Mouse (Mus musculus) embryo, embryonic 10.5 days (tissue): ENCODE measurements around the gene Sec16b.

Experiments
- DNase-seq: peaks from one replicate; pipeline ENCODE4 v3.0.0-alpha.2; 2015; ENCODE audit warnings: low spot score

Gene Sec16b

DNA sequence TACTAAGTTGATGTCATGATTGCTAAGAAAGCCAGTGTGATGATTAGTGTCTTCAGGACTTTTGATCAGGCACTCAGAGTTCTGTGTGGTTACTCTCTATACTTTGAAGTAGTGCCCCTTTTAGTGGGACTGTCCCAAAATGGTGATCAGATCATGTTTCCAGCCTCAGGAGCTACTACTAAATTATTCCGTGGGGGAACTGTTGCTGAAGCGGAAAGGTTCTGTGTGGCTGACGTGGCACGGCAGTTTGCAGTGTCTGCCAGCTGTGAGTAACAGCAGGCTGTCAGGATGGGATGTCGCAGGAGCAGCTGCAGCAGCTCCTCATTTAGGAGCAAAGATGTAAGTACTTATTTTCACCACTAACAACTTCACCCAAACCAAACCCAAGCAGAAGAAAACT lies at the start of gene Sec16b:
Gene Sec16b (plus strand): TSS at position 207 of the 400 bp plus-strand sequence.
- peak; percentile 67 for DNase-seq

DNA sequence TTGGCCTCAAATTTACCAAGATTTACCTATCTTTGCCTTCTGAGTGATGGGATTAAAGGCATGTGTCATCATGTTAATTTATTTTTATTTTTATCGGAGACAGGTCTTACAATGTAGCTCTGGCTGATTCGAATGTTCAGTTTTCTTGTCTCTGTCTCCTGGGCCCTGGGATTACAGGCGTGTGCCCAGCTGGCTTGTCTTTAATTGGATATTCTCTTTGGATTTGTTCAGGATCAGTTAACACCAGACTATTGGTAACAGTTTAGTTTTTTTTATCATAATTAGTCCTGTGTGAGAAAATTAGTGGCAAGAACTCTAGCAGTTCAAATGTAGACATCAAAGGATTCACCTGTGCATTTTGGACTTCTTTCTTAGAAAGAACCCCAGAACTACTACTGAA lies 48.7 kb upstream of the Sec16b start:
- no peak for DNase-seq

- DNase-seq: peak; percentile 93
Observed at GRCm38 (mm10) chr1:157458421-157459208, 47.9 kb upstream of the Sec16b start, which contains the start of gene Cryzl2. Gene Cryzl2, plus strand, starts transcription at chr1:157458577.

DNA sequence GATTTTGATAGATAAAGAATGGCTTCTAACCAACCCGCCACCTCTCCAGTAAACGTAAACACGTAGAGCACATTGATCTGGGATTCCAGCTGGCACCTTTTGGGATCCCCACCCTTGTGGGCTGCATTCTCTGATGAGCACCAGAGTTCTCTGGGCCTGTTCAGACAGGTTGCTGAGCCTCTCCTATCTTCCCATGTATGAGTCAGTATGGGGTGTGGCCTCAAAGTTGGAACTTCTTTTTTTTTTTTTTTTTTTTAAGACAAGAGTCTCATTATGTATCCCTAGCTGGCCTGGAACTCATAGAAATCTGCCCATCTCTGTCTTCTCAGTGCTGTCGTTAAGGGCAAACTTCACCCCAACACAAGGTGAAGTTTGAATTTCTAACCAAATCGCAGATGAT lies 46.6 kb upstream of the Sec16b start:
- no peak for DNase-seq

- DNase-seq: no peak
Observed at GRCm38 (mm10) chr1:157461276-157461675, 45.3 kb upstream of the Sec16b start.

GRCm38 (mm10) chr1:157462336-157462735 lies 44.2 kb upstream of the Sec16b start:
- no peak for DNase-seq

DNA sequence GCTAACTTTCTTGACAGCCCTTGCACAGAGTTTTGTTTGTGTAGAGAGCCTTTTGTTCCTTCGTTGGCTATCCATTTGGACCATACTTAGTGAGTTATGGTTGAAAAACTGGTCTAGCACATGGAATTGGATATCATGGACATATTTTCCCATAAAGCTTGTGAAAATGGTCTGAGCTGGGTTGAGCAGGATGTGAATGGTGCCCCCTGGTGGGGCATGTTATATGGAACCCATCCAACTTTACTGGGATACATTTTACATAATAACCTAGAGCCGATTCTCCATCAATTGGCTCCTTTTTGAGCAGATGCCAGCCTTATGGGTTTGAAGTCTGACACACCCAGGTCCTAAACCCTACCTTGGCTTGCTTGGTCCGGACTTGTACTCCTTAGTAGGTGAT lies 41.3 kb upstream of the Sec16b start:
- peak; percentile 57 for DNase-seq

DNA sequence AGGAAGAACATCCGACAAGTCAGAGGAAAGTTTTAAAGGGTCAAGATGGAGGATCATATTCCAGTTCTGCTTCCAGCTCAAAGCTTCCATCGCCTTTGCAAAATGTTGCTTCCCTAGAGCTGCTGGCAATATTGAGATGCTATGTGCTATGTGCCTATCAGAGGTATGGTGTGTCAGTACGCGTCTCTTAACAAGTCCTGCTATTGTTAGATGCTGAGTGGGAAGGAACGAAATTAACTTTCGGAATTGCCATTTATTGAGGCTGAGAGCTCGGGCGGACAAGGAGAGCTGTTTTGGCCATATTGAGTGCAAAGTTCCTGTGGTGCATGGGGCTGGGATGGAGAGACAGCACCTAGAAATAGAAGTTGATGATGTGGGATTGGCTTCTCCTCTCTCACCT lies 38.7 kb upstream of the Sec16b start:
- no peak for DNase-seq

GRCm38 (mm10) chr1:157470761-157471386 lies 35.7 kb upstream of the Sec16b start:
- no peak for DNase-seq

GRCm38 (mm10) chr1:157472716-157473115 lies 33.8 kb upstream of the Sec16b start:
- no peak for DNase-seq

DNA sequence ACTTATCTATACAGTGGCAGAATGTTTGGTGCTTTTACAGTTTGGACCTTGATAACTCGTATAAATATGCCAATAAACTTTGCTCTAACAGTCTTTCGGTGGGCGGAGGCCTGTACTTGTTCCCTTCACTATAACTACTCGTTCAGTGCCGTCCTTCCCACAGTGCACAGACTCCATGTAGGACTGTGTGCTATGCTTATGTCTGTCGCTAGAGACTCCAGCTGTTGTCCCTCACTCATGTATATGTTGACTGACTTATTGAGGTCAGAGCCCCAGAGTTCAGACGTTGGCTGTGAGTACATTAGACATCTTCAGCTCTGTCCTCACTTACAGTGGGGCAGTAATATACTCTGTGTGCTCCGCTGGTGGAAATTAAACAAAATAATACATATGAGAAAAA lies 31.7 kb upstream of the Sec16b start:
- DNase-seq: no peak

- no peak for DNase-seq
Observed at GRCm38 (mm10) chr1:157476231-157476630, 30.3 kb upstream of the Sec16b start.

GRCm38 (mm10) chr1:157480090-157480489 lies 26.4 kb upstream of the Sec16b start:
- no peak for DNase-seq

GRCm38 (mm10) chr1:157480901-157481300 lies 25.6 kb upstream of the Sec16b start:
- DNase-seq: no peak

- DNase-seq: no peak
Observed at GRCm38 (mm10) chr1:157481666-157482065, 24.9 kb upstream of the Sec16b start.

DNA sequence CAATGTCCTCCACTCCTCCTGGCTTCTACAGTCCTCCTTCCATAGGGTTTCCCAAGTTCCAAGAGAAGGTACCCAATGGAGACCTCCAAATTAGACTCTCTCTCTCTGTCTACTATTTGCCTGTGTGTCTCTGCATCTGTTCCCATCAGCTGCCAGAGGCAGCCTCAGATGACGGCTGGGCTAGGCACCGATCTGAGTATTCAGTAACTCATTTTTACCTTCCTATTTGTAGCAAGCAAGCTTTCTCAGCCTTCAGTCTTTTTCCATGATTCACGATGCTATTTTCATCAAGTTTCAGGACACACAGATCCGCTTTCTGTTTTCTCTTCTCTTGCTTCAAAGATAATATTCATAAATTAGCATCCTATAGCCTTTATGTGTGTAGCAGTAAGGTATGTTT lies 22.4 kb upstream of the Sec16b start:
- no peak for DNase-seq

DNA sequence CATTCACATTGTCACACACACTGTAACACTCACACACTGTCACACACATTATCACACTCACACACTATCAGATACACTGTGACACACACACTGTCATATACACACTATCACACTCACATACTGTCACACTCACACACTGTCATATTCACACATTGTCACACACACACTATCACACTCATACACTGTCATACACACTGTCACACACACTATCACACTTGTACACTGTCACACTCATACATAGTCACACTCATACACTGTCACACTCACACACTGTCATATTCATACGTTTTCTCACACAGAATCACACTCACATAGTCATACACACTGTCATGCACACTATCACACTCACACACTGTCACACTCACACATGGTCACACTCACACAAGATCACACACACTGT lies 5.9 kb upstream of the Sec16b start:
- no peak for DNase-seq

DNA sequence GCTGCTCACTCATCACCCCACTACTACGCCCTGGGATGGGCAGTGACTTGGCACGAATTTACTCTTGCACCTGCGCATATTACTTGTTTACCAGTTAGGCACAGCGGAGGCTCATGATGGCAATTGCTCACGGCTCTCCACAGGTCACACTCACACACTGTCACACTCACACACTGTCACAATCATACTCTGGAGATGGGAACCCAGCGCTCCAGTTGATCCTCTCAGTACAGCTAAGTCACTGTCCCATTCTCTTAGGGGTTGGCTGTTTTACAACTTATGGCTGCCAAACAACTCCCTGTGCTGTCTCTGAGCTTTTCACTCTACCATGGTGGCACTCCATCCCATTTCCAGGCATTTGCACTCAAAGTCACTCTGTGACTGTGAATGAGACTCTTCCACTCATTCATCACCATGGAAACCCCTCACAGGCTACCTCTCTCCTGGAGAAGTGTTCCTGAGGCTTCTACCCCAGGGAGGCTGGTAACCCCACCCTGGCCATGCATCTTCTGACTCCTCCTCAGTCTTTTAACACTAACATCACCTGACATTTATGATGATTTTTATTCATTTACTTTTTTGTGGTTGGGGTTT lies 5.1 kb upstream of the Sec16b start:
- no peak for DNase-seq

GRCm38 (mm10) chr1:157503071-157503470 lies 3.5 kb upstream of the Sec16b start:
- DNase-seq: no peak

- peak; percentile 29 for DNase-seq
Observed at GRCm38 (mm10) chr1:157506995-157507595, 567 bp downstream of the Sec16b start.

- peak; percentile 27 for DNase-seq
Observed at GRCm38 (mm10) chr1:157507814-157508213, 1.3 kb downstream of the Sec16b start.

- DNase-seq: no peak
Observed at GRCm38 (mm10) chr1:157512690-157513448, 6.3 kb downstream of the Sec16b start.
